Mouse (Mus musculus): ENCODE results near the gene Daam1.

Daam1 gene

DNA sequence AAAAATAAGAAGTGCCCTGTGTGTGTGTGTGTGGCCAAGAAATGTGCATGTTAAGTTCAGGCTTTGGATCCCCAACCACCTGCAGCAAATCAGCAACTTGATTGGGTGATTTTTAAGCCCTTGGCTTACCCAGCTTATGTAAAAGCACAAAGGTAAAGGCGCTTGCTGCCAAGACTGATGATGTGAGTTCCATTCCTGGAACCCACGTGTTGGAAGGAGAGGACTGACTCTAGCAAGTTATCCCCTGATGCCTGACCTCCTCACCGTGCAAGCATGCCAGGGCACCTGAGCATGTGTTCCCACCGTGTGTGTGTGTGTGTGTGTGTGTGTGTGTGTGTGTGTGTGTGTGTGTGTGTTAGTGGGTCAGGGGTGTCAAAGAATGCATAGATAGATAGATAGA, 166.5 kb downstream of the Daam1 start:
- no peak for DNase-seq (ENCODE audit: low spot score in 2 of 2)

GRCm38 (mm10) chr12:71998653-71999052, 167.8 kb downstream of the Daam1 start:
- DNase-seq (ENCODE audit: low spot score in 2 of 2), result no peak

DNA sequence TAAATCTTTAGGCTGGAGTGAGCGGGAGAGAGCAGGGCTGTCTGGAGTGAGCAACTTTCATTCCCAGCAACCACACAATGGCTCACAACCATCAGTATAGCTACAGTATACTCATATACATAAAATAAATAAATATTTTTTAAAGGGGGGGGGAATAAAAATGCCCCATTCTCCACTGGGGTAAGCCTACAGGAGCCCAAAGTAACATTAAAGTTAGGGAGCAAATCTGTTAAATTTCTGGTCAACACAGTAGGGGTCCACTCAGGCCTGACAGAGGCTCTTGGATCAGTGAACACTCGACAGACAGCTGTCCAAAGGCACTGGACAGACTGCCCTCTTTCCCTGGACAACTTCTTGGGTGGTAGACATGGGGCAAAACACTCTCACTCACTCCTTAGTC, 168.8 kb downstream of the Daam1 start:
- no peak for DNase-seq (ENCODE audit: low spot score in 2 of 2)

DNA sequence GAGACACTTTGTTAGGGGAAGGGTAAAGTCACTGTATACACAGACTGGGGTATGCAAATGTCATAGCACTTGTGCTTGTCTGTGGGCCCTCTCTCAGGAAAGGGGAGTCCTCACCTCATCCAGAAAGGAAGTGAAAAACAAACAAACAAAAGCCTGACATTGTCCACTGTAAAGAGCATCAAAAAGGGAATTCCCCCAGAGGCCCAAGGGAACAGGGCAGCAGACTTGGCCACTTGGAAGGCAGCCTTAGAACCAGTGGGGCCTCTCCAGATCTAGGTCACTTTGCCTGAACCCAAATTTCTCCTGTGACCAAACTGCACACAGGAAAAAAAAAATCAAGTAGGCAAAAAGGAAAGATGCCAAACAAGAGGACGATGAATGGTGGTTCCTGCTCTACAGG, 170.9 kb downstream of the Daam1 start:
- DNase-seq (ENCODE audit: low spot score in 2 of 2), result no peak

GRCm38 (mm10) chr12:72005307-72005706, 174.4 kb downstream of the Daam1 start:
- DNase-seq (ENCODE audit: low spot score in 2 of 2), result no peak

- DNase-seq (ENCODE audit: low spot score in 2 of 2), result no peak
Measured at GRCm38 (mm10) chr12:72007656-72008055, 176.8 kb downstream of the Daam1 start.

DNA sequence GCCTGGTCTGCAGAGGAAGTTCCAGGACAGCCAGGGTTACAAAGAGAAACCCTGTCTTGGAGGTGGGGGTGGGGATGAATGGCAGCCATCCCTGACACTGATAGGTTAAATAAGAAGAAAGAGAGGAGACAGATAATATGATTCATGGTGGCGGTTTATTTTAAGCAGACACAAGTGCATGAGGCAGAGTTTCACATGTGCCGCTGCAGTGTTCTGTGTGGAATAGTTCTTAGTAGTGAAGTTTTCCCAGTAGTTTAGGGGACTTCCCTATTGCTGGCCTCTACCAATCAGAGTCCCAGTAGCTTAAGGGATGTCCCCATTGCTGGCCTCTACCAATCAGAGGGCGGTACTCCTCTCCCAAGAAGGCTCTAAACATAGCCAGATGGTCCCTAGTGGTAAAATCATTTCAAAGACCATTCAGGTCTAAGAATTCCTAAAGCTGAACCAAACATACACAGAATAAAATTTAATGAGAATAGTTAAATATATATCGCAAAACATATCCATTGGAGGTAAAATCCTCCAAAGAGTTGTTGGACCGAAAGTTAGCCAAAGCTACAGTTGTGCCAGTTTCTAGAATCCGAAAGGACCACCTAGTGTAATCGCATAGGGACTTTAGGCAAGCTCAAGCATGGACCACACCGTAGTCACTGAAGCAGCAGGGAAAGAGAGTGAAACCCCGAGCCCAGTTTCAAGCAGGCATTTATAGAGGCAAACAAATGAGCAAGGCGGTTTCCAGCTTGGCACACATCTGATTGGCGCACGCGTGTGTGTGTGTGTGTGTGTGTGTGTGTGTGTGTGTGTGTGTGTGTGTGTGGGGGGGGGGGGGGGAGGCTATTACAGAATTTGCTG, 178.4 kb downstream of the Daam1 start:
- DNase-seq (ENCODE audit: low spot score in 2 of 2), result no peak

DNA sequence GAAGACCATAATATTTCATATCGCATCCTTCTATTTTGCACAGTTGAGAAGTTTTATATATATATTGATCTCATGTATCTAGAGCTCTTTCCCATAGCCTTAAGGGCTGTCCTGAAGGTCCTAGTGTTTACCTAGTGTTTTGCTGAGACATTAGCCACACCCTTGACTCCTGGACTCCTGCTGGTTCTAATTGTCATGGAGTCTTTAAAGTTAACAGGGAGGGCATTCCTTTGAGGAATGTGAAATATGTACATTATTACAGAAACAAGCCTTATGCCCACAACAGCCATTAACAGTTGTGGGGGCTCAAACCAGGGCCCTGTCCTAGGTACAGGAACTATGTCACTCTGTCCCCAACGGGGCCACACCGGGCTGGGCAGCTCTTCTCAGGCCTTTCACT, 180.5 kb downstream of the Daam1 start:
- no peak for DNase-seq (ENCODE audit: low spot score in 2 of 2)

- DNase-seq (ENCODE audit: low spot score in 2 of 2), result no peak
Measured at GRCm38 (mm10) chr12:72012126-72012525, 181.2 kb downstream of the Daam1 start.

GRCm38 (mm10) chr12:72013711-72014354, 183.0 kb downstream of the Daam1 start:
- no peak for DNase-seq (ENCODE audit: low spot score in 2 of 2)

DNA sequence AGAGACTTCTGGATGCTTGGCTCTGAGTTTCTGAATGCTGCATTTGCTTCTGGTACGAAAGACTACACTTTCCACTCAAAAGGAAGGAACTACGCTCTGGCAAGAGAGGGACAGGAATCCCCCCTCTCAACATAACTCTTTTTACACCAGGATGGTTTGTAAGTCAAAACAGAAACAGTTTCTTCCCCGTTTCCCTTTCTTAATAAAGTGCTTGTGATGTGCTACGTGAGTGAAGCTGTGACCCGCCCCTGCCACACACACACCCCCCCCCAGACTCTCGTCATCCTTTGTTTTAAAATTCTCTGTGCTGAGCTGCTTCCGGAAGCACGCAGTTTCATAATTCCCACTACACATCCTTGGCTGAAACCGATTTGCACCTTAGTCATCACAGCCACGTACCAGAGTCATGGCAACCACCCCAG, 183.5 kb downstream of the Daam1 start:
- DNase-seq (ENCODE audit: low spot score in 2 of 2), result no peak

GRCm38 (mm10) chr12:72015296-72015695, 184.4 kb downstream of the Daam1 start:
- DNase-seq (ENCODE audit: low spot score in 2 of 2), result no peak

DNA sequence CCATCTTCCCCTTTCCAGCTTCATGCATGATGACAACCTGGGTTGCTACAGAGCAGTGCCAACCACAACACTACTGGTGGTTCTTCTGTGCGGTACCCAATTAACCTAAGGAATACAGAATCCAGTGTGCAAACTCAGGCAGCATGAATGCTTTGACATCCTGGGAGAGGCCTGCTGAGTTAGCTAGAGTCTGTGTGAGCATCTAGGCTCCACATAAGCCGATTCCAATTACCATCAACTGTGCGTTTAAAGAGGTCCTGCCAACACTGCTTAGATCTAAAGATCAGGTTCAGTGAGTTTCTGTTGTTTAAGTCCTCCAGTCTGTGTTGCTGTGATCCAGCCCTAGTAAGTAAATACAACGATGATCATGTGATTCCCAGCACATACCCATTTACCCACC, 189.4 kb downstream of the Daam1 start:
- no peak for DNase-seq (ENCODE audit: low spot score in 2 of 2)

- DNase-seq (ENCODE audit: low spot score in 2 of 2), result no peak
Measured at GRCm38 (mm10) chr12:72021543-72021942, 190.7 kb downstream of the Daam1 start.

DNA sequence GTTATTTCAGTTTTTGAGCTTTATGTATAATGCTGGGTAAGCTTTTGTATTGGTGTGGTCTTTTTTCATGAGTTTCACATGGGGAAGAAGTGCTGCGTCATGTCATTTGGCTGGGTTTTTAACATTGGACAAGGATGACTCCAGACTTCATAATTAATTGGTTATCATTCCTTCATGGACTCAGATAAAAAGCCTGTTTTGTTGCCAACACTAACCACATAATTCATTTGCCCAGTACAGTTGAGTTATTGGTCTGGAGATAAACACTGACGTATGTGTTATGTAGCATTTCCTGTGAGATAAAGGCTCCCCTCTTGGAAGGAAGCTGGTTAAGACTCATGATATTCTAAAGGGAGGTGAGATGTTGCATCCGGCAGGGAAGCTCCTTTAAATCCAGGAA, 191.9 kb downstream of the Daam1 start:
- DNase-seq (ENCODE audit: low spot score in 2 of 2), result no peak

- no peak for DNase-seq (ENCODE audit: low spot score in 2 of 2)
Measured at GRCm38 (mm10) chr12:72023572-72023971, 192.7 kb downstream of the Daam1 start.

DNA sequence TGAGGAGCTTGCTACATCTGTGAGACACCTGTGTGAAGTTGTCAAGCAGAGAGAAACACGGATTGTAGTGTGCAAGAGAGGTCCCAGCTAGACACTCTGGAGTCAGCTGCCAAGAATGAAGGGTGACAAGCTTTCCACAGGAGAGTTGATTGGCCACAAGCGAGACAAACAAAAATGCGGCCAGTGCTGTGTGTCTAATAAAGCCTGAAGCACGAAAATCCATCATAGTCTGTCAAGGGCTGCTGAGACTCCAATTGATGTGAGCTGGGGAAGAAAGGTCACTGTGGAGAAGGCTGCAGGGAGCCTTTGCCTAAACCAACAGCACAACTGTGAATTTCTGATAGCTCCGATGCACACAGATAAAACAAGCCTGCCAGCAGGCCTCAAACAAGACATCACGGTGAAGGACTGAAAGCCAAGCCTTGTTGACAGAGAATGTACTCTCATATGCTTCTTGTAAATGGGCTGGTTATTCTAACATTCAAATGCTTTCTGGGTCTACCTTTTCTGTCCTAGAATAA, 194.5 kb downstream of the Daam1 start:
- DNase-seq (ENCODE audit: low spot score in 2 of 2), result no peak

DNA sequence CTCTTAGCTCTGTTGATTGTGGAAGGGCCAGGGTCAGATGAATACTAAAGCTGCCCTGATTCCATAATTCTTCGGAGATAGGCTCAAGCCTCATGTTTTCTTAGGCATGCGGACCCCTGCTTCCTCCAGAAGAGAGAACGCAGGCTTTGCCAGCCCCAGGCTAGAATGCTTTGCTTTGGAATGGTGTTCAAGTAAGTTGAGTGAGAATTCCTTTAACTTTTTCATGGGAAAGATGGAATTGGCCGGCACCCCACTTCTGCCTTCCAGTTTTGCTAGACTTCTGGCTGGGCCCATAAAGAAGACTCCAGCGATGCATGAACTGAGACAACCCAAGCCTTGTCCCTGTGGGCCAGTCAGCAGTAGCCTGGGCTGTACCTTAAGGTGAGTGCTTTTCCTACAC, 200.3 kb downstream of the Daam1 start:
- no peak for DNase-seq (ENCODE audit: low spot score in 2 of 2)

DNA sequence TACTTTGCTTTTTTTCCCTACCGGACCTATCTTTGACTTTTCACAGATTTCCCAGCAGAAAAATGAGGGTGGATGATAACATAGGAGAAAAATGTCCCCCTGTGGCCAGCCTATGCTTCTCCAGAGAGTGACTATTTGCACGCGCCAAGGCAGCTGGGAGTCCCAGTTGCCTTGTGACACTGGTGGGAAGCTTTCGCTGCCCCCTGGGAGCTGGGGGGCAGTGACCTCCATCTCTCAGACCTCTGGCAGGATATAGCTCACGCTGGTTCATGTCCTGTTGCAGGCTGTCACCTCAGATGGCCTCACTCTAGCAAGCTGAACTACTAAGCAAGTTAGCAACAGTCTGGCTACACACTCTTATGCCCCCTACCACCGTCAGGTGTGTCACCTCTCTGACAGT, 200.9 kb downstream of the Daam1 start:
- DNase-seq (ENCODE audit: low spot score in 2 of 2), result no peak

GRCm38 (mm10) chr12:72036097-72036661, 205.3 kb downstream of the Daam1 start:
- no peak for DNase-seq (ENCODE audit: low spot score in 2 of 2)

DNA sequence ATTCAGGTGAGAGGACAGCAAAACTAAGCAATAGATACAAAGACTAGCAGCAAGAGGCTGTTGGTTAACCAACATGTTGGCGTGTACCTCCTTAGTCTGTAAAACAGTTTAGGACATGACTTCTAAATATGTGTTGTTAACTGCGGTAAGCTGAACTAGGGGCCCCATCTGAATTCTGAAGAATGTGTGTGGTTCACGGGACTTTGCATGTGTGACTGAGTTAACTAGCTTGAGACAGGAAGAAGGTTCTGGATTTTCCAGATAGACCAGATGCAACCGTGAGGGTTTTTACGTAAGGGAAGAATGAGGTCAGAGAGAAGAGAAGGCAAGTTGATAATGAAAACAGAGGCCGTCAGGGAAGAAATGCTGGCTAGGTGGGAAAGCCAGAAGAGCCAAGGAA, 206.2 kb downstream of the Daam1 start:
- no peak for DNase-seq (ENCODE audit: low spot score in 2 of 2)

DNA sequence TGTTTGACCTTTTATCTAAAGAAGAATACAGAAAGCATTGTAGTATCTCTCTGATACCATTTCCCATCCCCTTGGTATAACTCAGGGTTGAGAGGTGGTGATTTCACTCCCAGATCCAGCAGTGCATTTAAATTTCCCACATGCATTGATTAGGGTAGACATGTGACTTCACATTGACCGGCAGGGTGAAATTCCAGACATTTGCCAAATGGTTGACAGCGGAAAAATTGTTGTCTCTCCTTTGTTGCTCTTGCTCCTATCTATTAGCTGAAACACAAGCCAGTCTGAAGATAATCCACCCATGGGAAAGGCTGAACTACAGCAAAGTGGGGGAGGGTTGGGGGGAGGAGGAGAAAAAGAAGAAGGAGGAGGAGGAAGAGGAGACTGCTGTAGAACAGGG, 208.0 kb downstream of the Daam1 start:
- no peak for DNase-seq (ENCODE audit: low spot score in 2 of 2)

GRCm38 (mm10) chr12:72039501-72039900, 208.6 kb downstream of the Daam1 start:
- no peak for DNase-seq (ENCODE audit: low spot score in 2 of 2)

All from thymus, postnatal 10 days (tissue).